Mouse (Mus musculus) midbrain, embryonic 15.5 days (tissue): ENCODE results near the gene Acmsd. TPM values are rescaled to one million over a fixed set of nuclear protein-coding genes. Genes with fewer than 3 reads are reported as not detected.

ENCODE experiments used
- ATAC-seq: fragments of 200-750 bp; cut with Nextera tagmentation; replicated peaks from 2 replicates; pipeline ENCODE4 v1.8.0; 2017; ENCODE audit warnings: moderate TSS enrichment
- H3K27ac ChIP-seq: fragments of 300-500 bp; sonication (generic); 2 replicates; pipeline ENCODE4 v1.5.1; 2015; ENCODE audit warnings: mild to moderate bottlenecking, inconsistent platforms
- H3K27me3 ChIP-seq: fragments of 300-500 bp; sonication (generic); replicated peaks from 2 replicates; pipeline ENCODE4 v1.6.1; 2015; ENCODE audit warnings: inconsistent platforms
- H3K36me3 ChIP-seq: fragments of 300-500 bp; sonication (generic); replicated peaks from 2 replicates; pipeline ENCODE4 v1.6.1; 2015; ENCODE audit warnings: inconsistent platforms
- H3K4me1 ChIP-seq: fragments of 300-500 bp; sonication (generic); 2 replicates; pipeline ENCODE4 v1.6.1; 2015; ENCODE audit warnings: inconsistent platforms
- H3K4me2 ChIP-seq: fragments of 300-500 bp; sonication (generic); 2 replicates; pipeline ENCODE4 v1.6.1; 2015; ENCODE audit warnings: inconsistent platforms, mild to moderate bottlenecking, moderate library complexity
- H3K4me3 ChIP-seq: fragments of 300-500 bp; sonication (generic); 2 replicates; pipeline ENCODE4 v1.5.1; 2015; ENCODE audit warnings: mild to moderate bottlenecking, inconsistent platforms
- H3K9ac ChIP-seq: fragments of 300-500 bp; sonication (generic); 2 replicates; pipeline ENCODE4 v1.6.1; 2015; ENCODE audit warnings: mild to moderate bottlenecking, inconsistent platforms
- H3K9me3 ChIP-seq: fragments of 300-500 bp; sonication (generic); 2 replicates; pipeline ENCODE4 v1.6.1; 2016; ENCODE audit warnings: inconsistent platforms
- WGBS: fragments of 180-500 bp; shearing (Covaris S2); methylation state at CpG from one replicate; pipeline ENCODE4 v1.1.7; 2015; ENCODE audit warnings: mixed read lengths; 5-methylcytosine and 5-hydroxymethylcytosine counted together
- polyA plus RNA-seq: library from polyadenylated mRNA; unstranded; fragments of >200 nt; fragmentation: Nextera tagmentation; extraction: Ambion mirVana; gene quantifications from 2 replicates; pipeline ENCODE4 v1.2.1, GENCODE M21; 2015

Gene Acmsd
- polyA plus RNA-seq, 1 experiment from 2014 or later: 0.13 TPM

- no peaks in the 10 kb centered on the region for H3K36me3 ChIP-seq
- no peak overlapping the region for H3K4me3 ChIP-seq
- no peak overlapping the region for H3K9ac ChIP-seq
- no peak for ATAC-seq
- no peak overlapping the region for H3K4me2 ChIP-seq
- H3K9me3 ChIP-seq: no peaks in the 10 kb centered on the region
- H3K27ac ChIP-seq: no peak overlapping the region
- 79% methylated on average over 2 of the region's 2 CpGs for WGBS
- no peaks in the 10 kb centered on the region for H3K27me3 ChIP-seq
- H3K4me1 ChIP-seq: peaks cover 48% of the 10 kb centered on the region
Measured at GRCm38 (mm10) chr1:127780849-127781248, 51.6 kb downstream of the Acmsd start.

- H3K27ac ChIP-seq: no peak overlapping the region
- H3K4me1 ChIP-seq: peaks cover 34% of the 10 kb centered on the region
- H3K4me3 ChIP-seq: no peak overlapping the region
- H3K27me3 ChIP-seq: no peaks in the 10 kb centered on the region
- H3K4me2 ChIP-seq: no peak overlapping the region
- no peaks in the 10 kb centered on the region for H3K36me3 ChIP-seq
- ATAC-seq: no peak
- H3K9me3 ChIP-seq: no peaks in the 10 kb centered on the region
- no peak overlapping the region for H3K9ac ChIP-seq
Measured at GRCm38 (mm10) chr1:127783862-127784261, 54.6 kb downstream of the Acmsd start.

GRCm38 (mm10) chr1:127785882-127786281 lies 56.7 kb downstream of the Acmsd start:
- peaks cover 26% of the 10 kb centered on the region for H3K4me1 ChIP-seq
- H3K9ac ChIP-seq: no peak overlapping the region
- ATAC-seq: no peak
- no peaks in the 10 kb centered on the region for H3K27me3 ChIP-seq
- no peak overlapping the region for H3K4me3 ChIP-seq
- no peaks in the 10 kb centered on the region for H3K36me3 ChIP-seq
- H3K27ac ChIP-seq: no peak overlapping the region
- 77% methylated on average over 1 of the region's 1 CpGs for WGBS
- no peaks in the 10 kb centered on the region for H3K9me3 ChIP-seq
- no peak overlapping the region for H3K4me2 ChIP-seq

- ATAC-seq: no peak
- peaks cover 4% of the 10 kb centered on the region for H3K4me1 ChIP-seq
- no peaks in the 10 kb centered on the region for H3K27me3 ChIP-seq
- WGBS: 88% methylated on average over 6 of the region's 6 CpGs
- no peaks in the 10 kb centered on the region for H3K9me3 ChIP-seq
- no peak overlapping the region for H3K27ac ChIP-seq
- 0 out of 2 replicates have a peak, but pooled peaks cover 5% of the 10 kb centered on the region for H3K36me3 ChIP-seq
- no peak overlapping the region for H3K4me2 ChIP-seq
- H3K4me3 ChIP-seq: no peak overlapping the region
- H3K9ac ChIP-seq: no peak overlapping the region
Measured at GRCm38 (mm10) chr1:127788943-127789342, 59.7 kb downstream of the Acmsd start.

GRCm38 (mm10) chr1:127793459-127793858 lies 64.2 kb downstream of the Acmsd start:
- no peak overlapping the region for H3K27ac ChIP-seq
- no peaks in the 10 kb centered on the region for H3K4me1 ChIP-seq
- H3K4me3 ChIP-seq: no peak overlapping the region
- H3K36me3 ChIP-seq: 0 out of 2 replicates have a peak, but pooled peaks cover 5% of the 10 kb centered on the region
- no peak overlapping the region for H3K9ac ChIP-seq
- no peaks in the 10 kb centered on the region for H3K9me3 ChIP-seq
- 92% methylated on average over 1 of the region's 1 CpGs for WGBS
- H3K4me2 ChIP-seq: no peak overlapping the region
- ATAC-seq: no peak
- no peaks in the 10 kb centered on the region for H3K27me3 ChIP-seq

- Histone ChIP-seq H3K4me1 (no peaks in the 10 kb centered on the region), H3K4me2 (no peak overlapping the region), H3K27me3 (no peaks in the 10 kb centered on the region), H3K9me3 (no peaks in the 10 kb centered on the region), H3K4me3 (no peak overlapping the region), H3K9ac (no peak overlapping the region), H3K27ac (no peak overlapping the region), H3K36me3 (peaks cover 8% of the 10 kb centered on the region; the same call in 1 of the 2 replicates)
- 92% methylated on average over 6 of the region's 6 CpGs for WGBS
- no peak for ATAC-seq
Measured at GRCm38 (mm10) chr1:127795087-127795769, 66.0 kb downstream of the Acmsd start.

- Histone ChIP-seq H3K4me2 (no peak overlapping the region), H3K9ac (no peak overlapping the region), H3K4me3 (no peak overlapping the region), H3K27me3 (no peaks in the 10 kb centered on the region), H3K9me3 (no peaks in the 10 kb centered on the region), H3K27ac (no peak overlapping the region), H3K4me1 (no peaks in the 10 kb centered on the region), H3K36me3 (peaks cover 8% of the 10 kb centered on the region; the same call in 1 of the 2 replicates)
- 74% methylated on average over 4 of the region's 4 CpGs for WGBS
- no peak for ATAC-seq
Measured at GRCm38 (mm10) chr1:127796341-127796740, 67.1 kb downstream of the Acmsd start.

GRCm38 (mm10) chr1:127796752-127797151 lies 67.5 kb downstream of the Acmsd start:
- Histone ChIP-seq H3K4me1 (no peaks in the 10 kb centered on the region), H3K4me3 (no peak overlapping the region), H3K36me3 (peaks cover 8% of the 10 kb centered on the region; the same call in 1 of the 2 replicates), H3K27ac (no peak overlapping the region), H3K27me3 (no peaks in the 10 kb centered on the region), H3K4me2 (no peak overlapping the region), H3K9ac (no peak overlapping the region), H3K9me3 (no peaks in the 10 kb centered on the region)
- 83% methylated on average over 1 of the region's 1 CpGs for WGBS
- no peak for ATAC-seq

GRCm38 (mm10) chr1:127802916-127803315 lies 73.7 kb downstream of the Acmsd start:
- Histone ChIP-seq H3K27ac (no peak overlapping the region), H3K9ac (no peak overlapping the region), H3K27me3 (no peaks in the 10 kb centered on the region), H3K9me3 (no peaks in the 10 kb centered on the region), H3K36me3 (peaks cover 15% of the 10 kb centered on the region), H3K4me2 (no peak overlapping the region), H3K4me3 (no peak overlapping the region), H3K4me1 (no peaks in the 10 kb centered on the region)
- no peak for ATAC-seq
- WGBS: 83% methylated on average over 8 of the region's 8 CpGs

GRCm38 (mm10) chr1:127808671-127809070 lies 79.5 kb downstream of the Acmsd start:
- Histone ChIP-seq H3K36me3 (peaks cover 3% of the 10 kb centered on the region; the same call in 1 of the 2 replicates), H3K9ac (no peak overlapping the region), H3K4me2 (no peak overlapping the region), H3K9me3 (no peaks in the 10 kb centered on the region), H3K27ac (no peak overlapping the region), H3K27me3 (no peaks in the 10 kb centered on the region), H3K4me3 (no peak overlapping the region), H3K4me1 (no peaks in the 10 kb centered on the region)
- ATAC-seq: no peak
- WGBS: 96% methylated on average over 7 of the region's 7 CpGs

GRCm38 (mm10) chr1:127812929-127813328 lies 83.7 kb downstream of the Acmsd start:
- Histone ChIP-seq H3K27me3 (no peaks in the 10 kb centered on the region), H3K36me3 (no peaks in the 10 kb centered on the region), H3K9me3 (no peaks in the 10 kb centered on the region), H3K4me3 (no peak overlapping the region), H3K4me2 (no peak overlapping the region), H3K4me1 (no peaks in the 10 kb centered on the region), H3K9ac (no peak overlapping the region), H3K27ac (no peak overlapping the region)
- no peak for ATAC-seq
- 54% methylated on average over 7 of the region's 7 CpGs for WGBS

- Histone ChIP-seq H3K4me3 (no peak overlapping the region), H3K27me3 (no peaks in the 10 kb centered on the region), H3K4me1 (no peaks in the 10 kb centered on the region), H3K9ac (no peak overlapping the region), H3K9me3 (no peaks in the 10 kb centered on the region), H3K27ac (no peak overlapping the region), H3K36me3 (no peaks in the 10 kb centered on the region), H3K4me2 (no peak overlapping the region)
- WGBS: 90% methylated on average over 6 of the region's 6 CpGs
- no peak for ATAC-seq
Measured at GRCm38 (mm10) chr1:127816381-127816780, 87.2 kb downstream of the Acmsd start.
